Mouse (Mus musculus) CD4-positive helper T cell, adult 2 months (primary cell): ENCODE results near the gene BC028528.
"Not testable (repeated sequence)": the region's sequence is repeated elsewhere in the genome, so short reads cannot be mapped to it uniquely, and the experiment has no call there.

Source experiments
- DNase-seq: peaks from one replicate; pipeline ENCODE4 v3.0.0-alpha.2; 2012; ENCODE audit warnings: low read depth, missing footprints, low spot score

The BC028528 gene

GRCm38 (mm10) chr3:95891211-95892065, at the start of gene BC028528:
Gene BC028528 (minus strand): TSS chr3:95892005.
- DNase-seq, result no peak

GRCm38 (mm10) chr3:95938835-95939234, 47.0 kb upstream of the BC028528 start:
- DNase-seq, result no peak

GRCm38 (mm10) chr3:95938217-95938616, 46.4 kb upstream of the BC028528 start:
- no peak for DNase-seq

- DNase-seq, result no peak
These were observed 42.6 kb upstream of the BC028528 start for GRCm38 (mm10) chr3:95934448-95934847.

GRCm38 (mm10) chr3:95933111-95933750, 41.4 kb upstream of the BC028528 start:
- no peak for DNase-seq

- DNase-seq, result no peak
These were observed 40.8 kb upstream of the BC028528 start for GRCm38 (mm10) chr3:95932566-95932965.

GRCm38 (mm10) chr3:95932157-95932556, 40.4 kb upstream of the BC028528 start:
- DNase-seq, result no peak

- peak; percentile 53 for DNase-seq
These were observed 39.7 kb upstream of the BC028528 start for GRCm38 (mm10) chr3:95931471-95931870.

- peak; percentile 73 for DNase-seq
These were observed 38.6 kb upstream of the BC028528 start for GRCm38 (mm10) chr3:95930471-95930789.

GRCm38 (mm10) chr3:95929581-95930470, 38.0 kb upstream of the BC028528 start:
- DNase-seq, result no peak

GRCm38 (mm10) chr3:95928658-95929503, 37.1 kb upstream of the BC028528 start, which contains the start of gene Anp32e:
Gene Anp32e (plus strand): TSS chr3:95929246.
- DNase-seq, result peak; percentile 98

GRCm38 (mm10) chr3:95928261-95928657, 36.5 kb upstream of the BC028528 start:
- no peak for DNase-seq

GRCm38 (mm10) chr3:95925087-95925486, 33.3 kb upstream of the BC028528 start:
- no peak for DNase-seq

GRCm38 (mm10) chr3:95924185-95924584, 32.4 kb upstream of the BC028528 start:
- no peak for DNase-seq

- not testable (repeated sequence) for DNase-seq
These were observed 31.6 kb upstream of the BC028528 start for GRCm38 (mm10) chr3:95923429-95923828.

- not testable (repeated sequence) for DNase-seq
These were observed 28.7 kb upstream of the BC028528 start for GRCm38 (mm10) chr3:95920532-95920931.

GRCm38 (mm10) chr3:95916760-95917159, 25.0 kb upstream of the BC028528 start:
- DNase-seq, result no peak

GRCm38 (mm10) chr3:95914706-95915105, 22.9 kb upstream of the BC028528 start:
- DNase-seq, result no peak

- DNase-seq, result no peak
These were observed 15.8 kb upstream of the BC028528 start for GRCm38 (mm10) chr3:95907613-95908012.

- peak; percentile 52 for DNase-seq
These were observed 15.1 kb upstream of the BC028528 start for GRCm38 (mm10) chr3:95906860-95907259.

- DNase-seq, result peak; percentile 60
These were observed 14.2 kb upstream of the BC028528 start for GRCm38 (mm10) chr3:95905940-95906492.
